Comparison of ENCODE assay signal across 13 mouse cellular contexts in the genomic region with DNA sequence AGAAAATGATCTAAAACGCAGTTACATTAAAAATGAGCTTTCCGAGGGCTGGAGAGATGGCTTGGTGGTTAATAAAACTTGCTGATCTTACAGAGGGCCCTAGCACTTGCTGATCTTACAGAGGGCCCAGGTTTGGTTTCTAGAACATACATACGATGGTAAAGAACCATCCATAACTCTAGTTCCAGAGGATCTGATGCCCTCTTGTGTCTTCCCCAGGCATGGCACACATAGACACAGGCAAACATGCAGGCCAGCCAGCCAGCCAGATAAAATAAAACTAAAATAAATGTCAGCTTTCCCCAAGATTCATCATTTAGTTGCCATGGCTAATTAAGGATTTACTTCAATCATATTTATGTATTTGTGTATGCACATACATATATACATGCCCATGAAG. TPM values are rescaled to one million over a fixed set of nuclear protein-coding genes. Genes with fewer than 3 reads are reported as not detected.
DNase-seq lines count a peak whose midpoint lies in the region; ATAC-seq and TF ChIP-seq lines count a peak whose summit lies in the region.
"Had no signal": no experiment of that assay in that cellular context is flagged by ENCODE, and none has a peak within 500 bp of the region (broad histone marks: within the 10 kb centered on the region; RNA-seq: fewer than 3 reads in every experiment).

No protein-coding gene starts in this region.

- H3K4me2 ChIP-seq in lung, postnatal 0 days (replicated peaks; ENCODE audit: low read depth, low read length) = no peak overlapping the region
- no peak overlapping the region for H3K4me2 ChIP-seq in stomach, postnatal 0 days (replicated peaks; ENCODE audit: low read depth)
- H3K4me2 ChIP-seq: embryonic facial prominence, embryonic 13.5 days; heart, embryonic 13.5 days; limb, embryonic 13.5 days; midbrain, embryonic 11.5 days had no signal

- no peaks in the 10 kb centered on the region for H3K9me3 ChIP-seq in lung, postnatal 0 days (ENCODE audit: low read length)
- no peaks in the 10 kb centered on the region for H3K9me3 ChIP-seq in stomach, postnatal 0 days (ENCODE audit: control insufficient read depth, low read length)
- H3K9me3 ChIP-seq: embryonic facial prominence, embryonic 13.5 days; heart, embryonic 13.5 days; limb, embryonic 13.5 days had no signal

- DNase-seq in heart, adult 11 months = peak; percentile 46
- no peak for DNase-seq in heart, postnatal 36 days
- DNase-seq in lung, postnatal 0 days (ENCODE audit: low spot score) = peak; percentile 6
- no peak for DNase-seq in lung, postnatal 25 days (ENCODE audit: low spot score)
- peak; percentile 48 for DNase-seq in ZHBTc4 (ENCODE audit: low read depth, low spot score)
- no peak for DNase-seq in stomach, postnatal 0 days (ENCODE audit: low spot score)
- no peak for DNase-seq in layer of hippocampus, postnatal 10 days (ENCODE audit: low spot score in 2 of 2)
- DNase-seq in heart, adult 8-10 months (ENCODE audit: low spot score) = no peak
- DNase-seq: layer of hippocampus, adult 9-11 months had no signal

- peak; percentile 59 for TF ChIP-seq CTCF in lung, postnatal 0 days (IDR thresholded peaks at IDR 0.05)
- TF ChIP-seq CTCF in stomach, postnatal 0 days (IDR thresholded peaks at IDR 0.05; ENCODE audit: low read depth) = peak; percentile 68

- H3K36me3 ChIP-seq in lung, postnatal 0 days (ENCODE audit: insufficient read depth, low read length) = peaks cover 9% of the 10 kb centered on the region; the same call in 1 of the 2 replicates
- H3K36me3 ChIP-seq in stomach, postnatal 0 days (ENCODE audit: control insufficient read depth, insufficient read depth, low read length) = peaks cover 9% of the 10 kb centered on the region

- intact Hi-C loops in heart, postnatal 36 days (cut with DNase I) = no loop called here

- H3K4me3 ChIP-seq in lung, postnatal 0 days (ENCODE audit: low read depth, low read length) = no peak overlapping the region
- no peak overlapping the region for H3K4me3 ChIP-seq in stomach, postnatal 0 days (ENCODE audit: low read depth, low read length)
- H3K4me3 ChIP-seq: embryonic facial prominence, embryonic 13.5 days; heart, embryonic 13.5 days; limb, embryonic 13.5 days had no signal

- no peak for TF ChIP-seq EP300 in lung, postnatal 0 days (IDR thresholded peaks at IDR 0.05)
- TF ChIP-seq EP300 in stomach, postnatal 0 days (optimal IDR thresholded peaks at IDR 0.05) = no peak

- H3K27me3 ChIP-seq in lung, postnatal 0 days (replicated peaks; ENCODE audit: insufficient read depth, low read length) = no peaks in the 10 kb centered on the region
- H3K27me3 ChIP-seq in stomach, postnatal 0 days (ENCODE audit: control insufficient read depth, insufficient read depth, low read length) = no peaks in the 10 kb centered on the region
- H3K27me3 ChIP-seq: embryonic facial prominence, embryonic 13.5 days; heart, embryonic 13.5 days; limb, embryonic 13.5 days had no signal

- no peak overlapping the region for H3K9ac ChIP-seq in lung, postnatal 0 days (replicated peaks; ENCODE audit: low read depth)
- H3K9ac ChIP-seq in stomach, postnatal 0 days (ENCODE audit: low read length) = no peak overlapping the region
- H3K9ac ChIP-seq: embryonic facial prominence, embryonic 13.5 days; heart, embryonic 13.5 days; limb, embryonic 13.5 days had no signal

- 87% methylated on average over 3 of the region's 3 CpGs for WGBS in lung, postnatal 0 days
- 95% methylated on average over 3 of the region's 3 CpGs for WGBS in stomach, postnatal 0 days

- ATAC-seq in lung, postnatal 0 days = no peak
- no peak for ATAC-seq in stomach, postnatal 0 days (ENCODE audit: low FRiP score, low TSS enrichment)

- no peaks in the 10 kb centered on the region for H3K4me1 ChIP-seq in lung, postnatal 0 days (ENCODE audit: insufficient read depth, low read depth, low read length)
- no peaks in the 10 kb centered on the region for H3K4me1 ChIP-seq in stomach, postnatal 0 days (replicated peaks; ENCODE audit: control insufficient read depth, insufficient read depth)
- H3K4me1 ChIP-seq: embryonic facial prominence, embryonic 13.5 days; heart, embryonic 13.5 days; limb, embryonic 13.5 days had no signal

- no peak overlapping the region for H3K27ac ChIP-seq in lung, postnatal 0 days (ENCODE audit: low read length)
- H3K27ac ChIP-seq in stomach, postnatal 0 days (replicated peaks) = no peak overlapping the region
- H3K27ac ChIP-seq: embryonic facial prominence, embryonic 13.5 days; heart, embryonic 13.5 days; limb, embryonic 13.5 days had no signal

RNA-seq across cellular contexts. Expression of a gene that starts 19.2 kb away (rescaled TPM):
- total RNA-seq in heart, postnatal 36 days (2021) = 1 to 10 TPM; 7.7 to 9.8 TPM
- polyA plus RNA-seq in lung, postnatal 0 days (2015; fragmentation: Nextera tagmentation; extraction: Ambion mirVana) = 209 and 242 TPM in 2 replicates
- 50.4 and 53.5 TPM in 2 replicates for polyA plus RNA-seq in stomach, postnatal 0 days (2015; fragmentation: Nextera tagmentation; extraction: Ambion mirVana)
- 1 to 10 TPM; 8.2 to 8.3 TPM for total RNA-seq in layer of hippocampus, postnatal 10 days (2021)
- 1 to 10 TPM; 5.3 to 6.5 (median 5.8) TPM for total RNA-seq in heart, adult 8-10 months (2022)

RNA-seq across cellular contexts. Expression of a gene that starts 56.5 kb away (rescaled TPM):
- 10 to 100 TPM; 50.3 to 50.7 TPM for total RNA-seq in heart, postnatal 36 days (2021)
- 49.3 and 61.1 TPM in 2 replicates for polyA plus RNA-seq in lung, postnatal 0 days (2015; fragmentation: Nextera tagmentation; extraction: Ambion mirVana)
- 56.4 and 62.1 TPM in 2 replicates for polyA plus RNA-seq in stomach, postnatal 0 days (2015; fragmentation: Nextera tagmentation; extraction: Ambion mirVana)
- 100 to 1,000 TPM; 158 to 175 TPM for total RNA-seq in layer of hippocampus, postnatal 10 days (2021)
- 10 to 100 TPM; 30.6 to 50.2 (median 38.4) TPM for total RNA-seq in heart, adult 8-10 months (2022)

Comparison
In these comparisons a context has a peak if more than half of its experiments do, and no peak if none do; other contexts are left out.
1. DNase-seq: peak in heart, adult 11 months (single experiment), lung, postnatal 0 days (single experiment) and ZHBTc4 (single experiment); none in heart, postnatal 36 days (0 of 2), lung, postnatal 25 days (single experiment), stomach, postnatal 0 days (single experiment), layer of hippocampus, postnatal 10 days (0 of 2) and heart, adult 8-10 months (single experiment).